Mouse (Mus musculus): ENCODE measurements around the gene Smoc2. TPM values are rescaled to one million over a fixed set of nuclear protein-coding genes. Genes with fewer than 3 reads are reported as not detected.

Gene Smoc2
- polyA plus RNA-seq, 1 experiment from 2014 or later, result not detected

DNA sequence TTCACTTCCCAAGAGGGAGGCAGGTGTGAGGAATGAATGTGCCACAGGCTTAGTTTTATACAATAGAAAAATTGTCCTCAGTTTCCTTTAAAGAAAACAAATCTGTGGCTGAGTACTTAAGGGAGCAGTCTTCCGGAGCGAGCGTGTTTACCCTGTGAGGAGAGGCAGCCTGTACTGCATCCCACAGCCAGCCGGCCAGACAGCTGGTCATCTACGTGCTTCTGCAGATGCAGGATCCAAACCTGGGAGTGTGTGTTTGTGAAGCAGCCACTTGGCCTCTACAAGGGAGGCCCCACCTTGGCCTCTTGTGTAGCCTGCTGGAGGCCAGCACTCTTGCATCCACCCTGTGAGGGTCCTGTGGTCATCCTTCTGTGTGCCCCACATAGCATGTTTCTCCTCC, 24.7 kb upstream of the Smoc2 start:
- H3K4me3 ChIP-seq (ENCODE audit: inconsistent target), result no peak overlapping the region

DNA sequence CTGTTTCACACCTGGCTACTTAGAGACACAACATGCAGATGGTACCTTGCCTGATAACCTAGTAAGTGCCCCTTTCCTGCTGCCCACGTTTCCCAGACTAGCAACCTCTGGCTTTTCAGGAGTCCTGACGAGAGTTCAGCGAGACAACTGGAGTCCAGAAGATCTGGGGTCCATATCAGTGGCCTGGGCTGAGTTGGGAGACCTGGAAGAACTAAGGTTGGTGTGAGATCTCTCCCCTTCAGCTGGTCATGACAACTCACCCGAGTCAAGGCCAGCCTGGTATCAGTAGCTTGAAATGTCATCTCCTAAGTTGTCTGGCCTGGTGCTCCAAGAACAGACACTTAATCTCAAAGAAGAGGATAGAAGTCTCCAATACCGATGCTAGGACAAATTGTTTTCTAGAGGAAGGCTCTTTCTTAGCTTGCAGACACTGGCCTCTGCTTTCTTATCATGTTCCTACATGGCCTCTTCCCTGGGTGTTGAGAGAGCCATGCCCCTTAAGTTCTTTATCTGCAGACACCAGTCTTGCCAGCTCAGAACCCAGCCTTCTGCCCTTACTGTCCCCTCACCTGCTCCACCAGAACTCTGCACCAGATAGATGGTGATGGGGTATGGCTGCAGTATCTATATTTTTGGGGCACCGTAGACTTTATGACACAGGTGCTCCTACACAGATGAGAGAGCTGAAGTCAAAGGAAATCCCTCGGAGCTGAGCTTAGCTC, 21.3 kb upstream of the Smoc2 start:
- Histone ChIP-seq H3K4me3 (ENCODE audit: inconsistent target) (no peak overlapping the region), H3K79me2 (ENCODE audit: inconsistent target) (no peaks in the 10 kb centered on the region), H3K27ac (no peak overlapping the region), H3K36me3 (ENCODE audit: inconsistent target) (no peaks in the 10 kb centered on the region)
- 77% methylated on average over 7 of the region's 7 CpGs for WGBS (ENCODE audit: missing documents)

More for the DNA sequence above, 24.7 kb upstream of the Smoc2 start:
- Histone ChIP-seq H3K27ac (no peak overlapping the region), H3K79me2 (ENCODE audit: inconsistent target) (no peaks in the 10 kb centered on the region), H3K36me3 (ENCODE audit: inconsistent target) (no peaks in the 10 kb centered on the region)
- 94% methylated on average over 5 of the region's 5 CpGs for WGBS (ENCODE audit: missing documents)

DNA sequence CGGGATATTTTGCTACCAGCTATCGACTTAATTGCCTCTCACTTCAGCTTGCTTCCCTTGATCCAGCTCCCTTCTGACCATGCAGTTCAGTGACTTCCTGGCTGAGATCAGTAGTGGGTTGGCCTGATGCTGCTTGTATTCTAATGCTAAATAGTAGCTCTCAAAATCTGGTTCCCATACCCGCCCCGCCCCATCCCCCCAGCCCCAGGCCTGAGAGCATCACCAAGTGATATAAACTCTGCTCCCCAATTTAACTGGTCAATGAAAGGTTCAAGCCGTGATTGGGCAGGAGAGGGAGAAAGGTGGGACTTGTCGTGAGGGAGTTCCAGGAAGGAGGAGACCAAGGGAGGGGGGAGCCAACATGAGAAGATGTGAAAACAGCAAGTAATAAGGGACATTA, 20.4 kb upstream of the Smoc2 start:
- Histone ChIP-seq H3K4me3 (ENCODE audit: inconsistent target) (no peak overlapping the region), H3K27ac (no peak overlapping the region), H3K36me3 (ENCODE audit: inconsistent target) (no peaks in the 10 kb centered on the region), H3K79me2 (ENCODE audit: inconsistent target) (no peaks in the 10 kb centered on the region)
- 61% methylated on average over 6 of the region's 6 CpGs for WGBS (ENCODE audit: missing documents)

DNA sequence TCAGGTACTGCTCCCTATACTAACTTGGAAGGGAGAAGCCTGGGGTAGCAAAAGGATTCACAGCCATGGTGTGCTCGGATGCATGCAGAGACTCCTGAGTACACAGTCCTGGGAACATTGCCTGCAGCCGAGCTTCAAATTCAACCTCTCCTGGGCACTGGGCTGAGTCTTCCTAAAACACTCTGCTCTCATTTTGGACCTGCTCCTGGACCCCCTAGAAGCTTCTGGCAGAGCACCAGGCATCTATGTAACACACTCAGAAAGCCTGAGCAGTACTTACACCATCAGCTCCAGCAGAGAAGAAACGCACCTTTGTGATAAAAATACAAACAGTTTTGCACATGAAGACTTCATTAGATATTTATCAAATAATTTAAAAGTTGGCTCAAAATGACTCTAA, 18.3 kb upstream of the Smoc2 start:
- no peaks in the 10 kb centered on the region for H3K36me3 ChIP-seq (ENCODE audit: inconsistent target)
- no peaks in the 10 kb centered on the region for H3K79me2 ChIP-seq (ENCODE audit: inconsistent target)
- no peak overlapping the region for H3K4me3 ChIP-seq (ENCODE audit: inconsistent target)
- 84% methylated on average over 3 of the region's 3 CpGs for WGBS (ENCODE audit: missing documents)
- H3K27ac ChIP-seq, result no peak overlapping the region

DNA sequence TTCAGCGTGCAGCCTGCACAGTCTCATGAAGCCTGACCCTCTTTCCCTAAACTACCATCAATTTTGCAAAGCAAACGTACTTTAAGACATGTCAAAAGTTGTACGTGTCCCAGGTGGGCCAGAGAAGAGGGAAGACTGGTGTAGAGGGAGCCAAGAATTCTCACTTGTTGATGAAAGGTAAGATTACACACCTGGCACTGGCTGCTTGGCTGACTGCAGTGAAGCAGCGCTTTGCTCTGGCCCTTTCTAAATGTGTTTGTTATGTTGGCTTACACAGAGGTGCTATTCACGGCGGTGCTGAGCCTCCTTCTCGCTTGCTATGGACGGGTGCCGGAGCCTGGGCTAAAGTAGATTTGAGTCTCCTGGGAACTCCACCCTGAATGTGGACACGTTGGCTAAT, 17.1 kb upstream of the Smoc2 start:
- Histone ChIP-seq H3K4me3 (ENCODE audit: inconsistent target) (no peak overlapping the region), H3K79me2 (ENCODE audit: inconsistent target) (no peaks in the 10 kb centered on the region), H3K36me3 (ENCODE audit: inconsistent target) (no peaks in the 10 kb centered on the region), H3K27ac (no peak overlapping the region)
- 89% methylated on average over 10 of the region's 10 CpGs for WGBS (ENCODE audit: missing documents)

DNA sequence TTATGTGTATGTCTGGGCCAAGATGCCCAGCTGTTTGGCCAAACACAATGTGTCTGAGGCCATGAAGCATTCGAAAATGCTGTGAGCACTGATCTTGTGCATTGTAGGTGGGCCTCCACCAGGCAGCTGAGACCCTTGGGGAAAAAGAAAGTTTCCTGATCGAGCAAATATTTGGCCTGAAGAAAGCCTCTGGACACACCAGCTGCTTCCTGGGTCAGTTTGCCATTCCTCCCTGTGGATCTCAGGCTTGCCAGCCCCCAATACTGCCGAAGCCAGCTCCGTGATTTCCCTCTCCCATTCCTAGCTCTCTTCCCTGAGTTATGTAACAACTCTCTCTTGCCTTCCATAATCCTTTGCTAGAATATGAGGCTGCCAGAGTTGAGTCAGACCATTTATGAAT, 11.3 kb upstream of the Smoc2 start:
- Histone ChIP-seq H3K27ac (no peak overlapping the region), H3K79me2 (ENCODE audit: inconsistent target) (no peaks in the 10 kb centered on the region), H3K36me3 (ENCODE audit: inconsistent target) (no peaks in the 10 kb centered on the region), H3K4me3 (ENCODE audit: inconsistent target) (no peak overlapping the region)
- 95% methylated on average over 4 of the region's 4 CpGs for WGBS (ENCODE audit: missing documents)

DNA sequence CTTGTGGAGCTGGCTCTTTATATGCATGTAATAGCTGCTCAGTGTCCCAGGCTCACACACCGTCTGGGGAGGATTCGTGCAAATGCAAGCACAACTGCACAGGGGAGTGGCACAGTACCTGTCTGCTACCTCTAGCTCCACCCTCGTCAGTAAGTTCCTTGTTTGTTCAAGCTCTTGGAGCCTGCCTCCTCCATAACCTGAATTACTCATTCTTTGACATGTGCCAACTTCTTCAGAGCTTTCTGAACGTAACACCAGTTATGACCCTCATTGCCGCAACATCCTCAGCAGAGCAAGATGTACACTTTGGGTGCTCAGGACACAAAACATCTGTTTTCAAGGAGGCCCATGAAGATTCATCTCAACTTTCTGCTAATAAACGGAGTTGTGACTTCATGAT, 5.9 kb upstream of the Smoc2 start:
- H3K27ac ChIP-seq, result no peak overlapping the region
- no peaks in the 10 kb centered on the region for H3K36me3 ChIP-seq (ENCODE audit: inconsistent target)
- H3K79me2 ChIP-seq (ENCODE audit: inconsistent target), result no peaks in the 10 kb centered on the region
- H3K4me3 ChIP-seq (ENCODE audit: inconsistent target), result no peak overlapping the region
- WGBS (ENCODE audit: missing documents), result 71% methylated on average over 6 of the region's 6 CpGs

DNA sequence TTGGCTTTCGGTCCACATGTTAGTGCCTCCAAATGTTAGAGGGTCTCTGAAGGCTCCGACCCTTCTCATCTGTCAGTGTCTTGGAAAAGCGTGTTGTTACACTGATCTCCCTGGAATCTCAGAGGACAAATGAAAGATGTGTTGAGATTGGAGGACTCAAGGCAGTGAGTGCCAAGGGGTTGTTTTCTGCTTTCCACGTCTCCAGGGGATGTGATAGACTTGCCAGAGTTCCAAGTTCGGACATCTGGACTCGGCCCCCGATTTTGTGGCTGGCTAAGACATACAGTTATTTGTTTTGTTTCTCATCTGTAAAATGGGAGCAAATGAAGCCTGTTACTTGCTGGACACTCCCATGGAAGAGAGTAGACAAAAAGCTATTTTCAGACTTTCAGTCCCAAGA, 2.0 kb upstream of the Smoc2 start:
- WGBS (ENCODE audit: missing documents), result 85% methylated on average over 6 of the region's 7 CpGs

DNA sequence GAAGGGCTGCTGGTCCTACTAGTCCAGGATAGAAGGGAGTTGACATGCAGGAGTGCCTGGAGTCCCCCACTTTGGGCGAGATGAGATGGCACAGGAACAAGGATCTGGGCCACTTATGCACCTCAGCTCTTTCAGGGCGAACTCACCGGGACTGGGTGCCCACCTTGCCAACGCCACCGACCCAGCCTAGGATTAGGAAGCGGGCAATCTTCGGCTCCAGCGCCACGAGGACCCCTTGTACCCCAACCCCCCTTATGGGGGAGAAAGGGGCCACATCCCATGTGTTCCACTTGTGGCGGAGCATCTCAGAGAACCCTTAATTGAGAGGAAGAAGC, 627 bp downstream of the Smoc2 start:
- 12% methylated on average over 10 of the region's 10 CpGs for WGBS (ENCODE audit: missing documents)
- no peaks in the 10 kb centered on the region for H3K36me3 ChIP-seq (ENCODE audit: inconsistent target)
- no peaks in the 10 kb centered on the region for H3K79me2 ChIP-seq (ENCODE audit: inconsistent target)
- no peak overlapping the region for H3K27ac ChIP-seq
- no peak overlapping the region for H3K4me3 ChIP-seq (ENCODE audit: inconsistent target)

More for the DNA sequence above, 2.0 kb upstream of the Smoc2 start:
- Histone ChIP-seq H3K36me3 (ENCODE audit: inconsistent target) (no peaks in the 10 kb centered on the region), H3K4me3 (ENCODE audit: inconsistent target) (no peak overlapping the region), H3K79me2 (ENCODE audit: inconsistent target) (no peaks in the 10 kb centered on the region), H3K27ac (no peak overlapping the region)

DNA sequence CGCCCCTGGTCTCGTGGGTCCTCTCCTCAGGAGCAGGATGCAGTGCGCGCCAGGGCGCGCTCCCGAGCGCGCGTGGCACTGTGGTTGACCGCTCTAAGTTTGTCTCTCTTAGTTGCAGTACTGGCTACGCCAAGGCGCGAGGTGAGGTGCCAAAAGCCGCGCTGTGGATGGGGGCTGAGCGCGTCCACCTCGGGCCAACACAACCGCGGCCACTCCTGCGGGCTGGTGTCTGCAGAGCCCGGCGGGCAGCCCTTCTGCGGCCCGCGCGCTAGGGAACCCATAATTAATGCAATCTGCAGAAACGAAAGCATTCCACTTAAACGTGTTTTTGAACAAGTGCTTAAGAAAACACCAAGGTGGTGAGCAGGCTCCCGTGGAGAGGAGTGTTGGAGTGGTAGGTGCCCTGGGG, 1.1 kb downstream of the Smoc2 start:
- no peaks in the 10 kb centered on the region for H3K36me3 ChIP-seq (ENCODE audit: inconsistent target)
- no peaks in the 10 kb centered on the region for H3K79me2 ChIP-seq (ENCODE audit: inconsistent target)
- H3K4me3 ChIP-seq (ENCODE audit: inconsistent target), result no peak overlapping the region
- WGBS (ENCODE audit: missing documents), result 1% methylated on average over 31 of the region's 31 CpGs
- H3K27ac ChIP-seq, result no peak overlapping the region

DNA sequence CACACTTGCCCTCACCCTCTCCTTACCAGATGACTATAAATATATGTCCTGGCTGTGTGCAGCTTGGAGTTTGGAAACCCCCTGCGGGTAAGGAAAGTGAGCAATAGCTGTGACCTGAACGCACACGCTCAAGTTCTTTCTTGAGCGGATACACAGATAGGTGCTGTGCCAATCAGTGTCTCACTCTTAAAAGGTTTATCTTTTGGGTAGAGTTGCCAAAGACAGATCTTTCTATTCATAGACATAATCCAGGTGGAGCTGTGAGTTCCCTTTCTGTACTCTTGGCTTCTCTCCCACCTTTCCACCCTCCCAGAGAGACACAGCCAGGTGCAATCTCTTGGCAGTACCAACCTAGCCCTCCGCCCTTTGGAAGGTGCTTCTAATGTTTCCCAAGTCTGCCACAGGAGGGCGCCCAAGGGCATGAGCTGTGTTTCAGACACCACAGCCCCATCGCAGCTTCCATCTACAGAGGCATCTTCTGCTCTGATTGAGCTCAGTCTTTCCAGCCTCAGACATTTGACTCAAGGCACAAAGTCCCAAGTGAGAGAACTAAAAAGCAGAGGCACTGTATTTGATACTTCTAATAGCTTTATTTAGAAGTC, 8.8 kb downstream of the Smoc2 start:
- no peaks in the 10 kb centered on the region for H3K36me3 ChIP-seq (ENCODE audit: inconsistent target)
- no peak overlapping the region for H3K4me3 ChIP-seq (ENCODE audit: inconsistent target)
- no peaks in the 10 kb centered on the region for H3K79me2 ChIP-seq (ENCODE audit: inconsistent target)
- H3K27ac ChIP-seq, result no peak overlapping the region
- WGBS (ENCODE audit: missing documents), result 43% methylated on average over 7 of the region's 7 CpGs

DNA sequence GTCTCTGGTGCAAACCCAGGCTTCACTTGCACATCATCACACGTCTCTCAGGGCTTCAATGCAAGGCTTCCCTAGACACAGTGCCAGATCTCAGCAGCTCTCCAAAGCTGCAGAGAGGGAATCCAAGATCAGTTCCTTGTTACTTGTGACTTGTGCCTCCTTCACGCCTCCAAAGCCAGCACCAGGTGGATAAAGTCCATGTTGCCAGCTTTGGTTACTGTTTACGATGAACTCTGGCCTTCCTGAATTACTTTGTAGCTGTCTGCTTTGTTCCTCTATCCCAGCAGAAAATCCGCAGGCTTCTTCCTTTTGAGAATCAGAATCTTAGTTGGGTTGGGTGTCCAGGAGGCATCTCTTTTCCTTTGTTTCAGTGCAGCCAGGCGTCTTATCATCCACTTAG, 14.3 kb downstream of the Smoc2 start:
- WGBS (ENCODE audit: missing documents), result 75% methylated on average over 5 of the region's 5 CpGs
- H3K27ac ChIP-seq, result no peak overlapping the region
- no peaks in the 10 kb centered on the region for H3K36me3 ChIP-seq (ENCODE audit: inconsistent target)
- no peaks in the 10 kb centered on the region for H3K79me2 ChIP-seq (ENCODE audit: inconsistent target)
- H3K4me3 ChIP-seq (ENCODE audit: inconsistent target), result no peak overlapping the region

DNA sequence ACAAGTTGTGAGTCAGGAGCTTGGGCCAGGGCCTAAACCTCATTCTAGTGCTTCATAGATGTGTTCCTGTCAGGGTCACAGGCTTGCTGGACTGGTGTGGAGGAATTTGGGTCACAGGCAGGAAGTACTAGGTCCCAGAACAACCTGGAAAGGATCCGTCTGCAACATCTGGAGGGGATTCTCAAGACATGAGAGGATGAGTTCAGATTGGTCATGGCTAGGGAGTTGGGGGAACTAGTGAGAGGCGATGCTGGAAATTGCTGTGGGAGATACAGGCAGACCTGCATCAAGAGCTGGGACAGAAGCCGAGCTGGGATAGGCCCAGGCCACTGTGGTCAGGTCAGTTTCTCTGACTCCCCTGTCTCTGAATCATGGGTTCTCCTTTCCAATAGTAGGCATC, 15.8 kb downstream of the Smoc2 start:
- no peaks in the 10 kb centered on the region for H3K79me2 ChIP-seq (ENCODE audit: inconsistent target)
- H3K4me3 ChIP-seq (ENCODE audit: inconsistent target), result no peak overlapping the region
- no peaks in the 10 kb centered on the region for H3K36me3 ChIP-seq (ENCODE audit: inconsistent target)
- WGBS (ENCODE audit: missing documents), result 79% methylated on average over 3 of the region's 3 CpGs
- no peak overlapping the region for H3K27ac ChIP-seq

DNA sequence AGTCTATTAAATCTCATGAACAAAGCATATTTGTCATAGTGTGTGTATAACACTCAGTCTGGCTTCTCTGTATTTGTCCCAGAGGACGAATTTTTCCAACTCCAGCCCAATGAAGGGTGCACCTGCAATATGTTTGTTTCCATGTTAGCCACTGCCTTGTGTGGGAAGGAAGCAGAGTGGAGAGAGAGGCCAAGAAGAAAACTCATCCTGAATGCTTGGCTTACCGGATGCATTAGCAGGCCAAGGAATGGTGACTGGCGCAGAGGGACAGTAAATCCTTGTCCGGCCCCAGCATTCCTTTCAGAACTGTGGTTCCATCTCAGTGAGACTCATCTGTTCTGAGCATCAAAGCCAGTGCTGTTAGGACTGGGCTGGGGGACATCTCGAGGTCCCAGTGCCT, 21.1 kb downstream of the Smoc2 start:
- 74% methylated on average over 5 of the region's 5 CpGs for WGBS (ENCODE audit: missing documents)
- no peaks in the 10 kb centered on the region for H3K36me3 ChIP-seq (ENCODE audit: inconsistent target)
- no peaks in the 10 kb centered on the region for H3K79me2 ChIP-seq (ENCODE audit: inconsistent target)
- no peak overlapping the region for H3K4me3 ChIP-seq (ENCODE audit: inconsistent target)
- no peak overlapping the region for H3K27ac ChIP-seq

DNA sequence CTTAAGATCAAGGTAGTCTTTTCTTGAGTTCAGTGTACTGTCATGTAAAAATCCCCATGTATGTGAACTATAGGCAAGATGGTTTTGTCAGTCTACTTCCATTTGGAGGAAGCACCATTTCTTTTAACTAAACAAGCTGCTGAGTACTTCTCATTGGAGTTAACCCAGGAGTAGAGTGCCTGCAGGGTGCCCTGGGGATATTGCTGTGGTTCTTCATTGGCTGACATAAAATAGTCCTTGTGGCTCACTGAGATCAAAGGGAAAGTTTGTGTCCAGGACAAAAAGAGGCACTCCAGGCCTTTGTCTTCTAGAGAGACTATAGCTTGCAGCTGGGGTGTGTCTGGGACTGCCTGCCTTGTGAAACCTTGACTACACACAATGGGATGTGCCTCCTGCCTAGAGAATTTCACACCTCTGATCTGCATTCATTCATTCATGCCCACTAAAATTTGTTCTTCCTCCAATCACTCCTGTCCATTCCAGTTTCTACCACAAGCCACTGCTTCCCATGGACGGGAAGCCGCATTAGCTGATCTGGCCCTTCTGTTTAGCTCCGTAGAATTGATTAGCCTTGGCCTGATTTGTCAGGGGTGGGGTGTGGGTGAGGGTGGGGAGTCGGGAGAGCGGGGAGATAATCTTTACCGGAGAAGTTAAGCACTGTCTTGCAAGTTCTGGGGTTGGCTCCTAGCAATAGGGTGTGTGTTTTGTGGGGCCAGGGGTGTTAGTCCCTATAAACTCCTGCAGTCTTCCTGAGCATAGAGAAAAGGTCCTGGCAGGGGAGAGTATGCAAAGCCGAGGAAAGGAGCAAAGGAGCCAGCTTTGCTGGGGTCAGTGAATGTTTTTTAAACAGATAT, 22.4 kb downstream of the Smoc2 start:
- Histone ChIP-seq H3K27ac (no peak overlapping the region), H3K4me3 (ENCODE audit: inconsistent target) (no peak overlapping the region), H3K79me2 (ENCODE audit: inconsistent target) (no peaks in the 10 kb centered on the region), H3K36me3 (ENCODE audit: inconsistent target) (no peaks in the 10 kb centered on the region)
- WGBS (ENCODE audit: missing documents), result 76% methylated on average over 7 of the region's 7 CpGs

All from macrophage (primary cell).